Mouse (Mus musculus) embryonic facial prominence, embryonic 10.5 days (tissue): ENCODE measurements around the gene Gnao1. TPM values are rescaled to one million over a fixed set of nuclear protein-coding genes. Genes with fewer than 3 reads are reported as not detected.
A peak's percentile ranks its signal among the peaks of the same experiment; 100 is the strongest.

Experiments used
- DNase-seq: peaks from one replicate; pipeline ENCODE4 v3.0.0-alpha.2; 2017; ENCODE audit warnings: low spot score
- H3K27ac ChIP-seq: fragments of 300-500 bp; sonication (generic); replicated peaks from 2 replicates; pipeline ENCODE4 v1.5.1; 2016; ENCODE audit warnings: mild to moderate bottlenecking
- H3K27me3 ChIP-seq: fragments of 300-500 bp; sonication (generic); replicated peaks from 2 replicates; pipeline ENCODE4 v1.6.1; 2016; ENCODE audit warnings: low read depth, mild to moderate bottlenecking; ENCODE audit not compliant: poor library complexity, severe bottlenecking
- H3K36me3 ChIP-seq: fragments of 300-500 bp; sonication (generic); replicated peaks from 2 replicates; pipeline ENCODE4 v1.6.1; 2016; ENCODE audit warnings: mild to moderate bottlenecking, moderate library complexity
- H3K4me1 ChIP-seq: fragments of 300-500 bp; sonication (generic); 2 replicates; pipeline ENCODE4 v1.6.1; 2016
- H3K4me3 ChIP-seq: fragments of 300-500 bp; sonication (generic); 2 replicates; pipeline ENCODE4 v1.5.1; 2016; ENCODE audit warnings: mild to moderate bottlenecking, moderate library complexity
- H3K9me3 ChIP-seq: fragments of 300-500 bp; sonication (generic); 2 replicates; pipeline ENCODE4 v1.6.1; 2016; ENCODE audit warnings: mild to moderate bottlenecking
- WGBS: fragments of 180-500 bp; shearing (Covaris S2); methylation state at CpG from one replicate; pipeline ENCODE4 v1.1.7; 2016; 5-methylcytosine and 5-hydroxymethylcytosine counted together
- polyA plus RNA-seq: library from polyadenylated mRNA; unstranded; fragments of >200 nt; fragmentation: Nextera tagmentation; extraction: Ambion mirVana; gene quantifications from 2 replicates; pipeline ENCODE4 v1.2.1, GENCODE M21; 2016

The Gnao1 gene
- polyA plus RNA-seq, 1 experiment from 2014 or later: 8.6 TPM

DNA sequence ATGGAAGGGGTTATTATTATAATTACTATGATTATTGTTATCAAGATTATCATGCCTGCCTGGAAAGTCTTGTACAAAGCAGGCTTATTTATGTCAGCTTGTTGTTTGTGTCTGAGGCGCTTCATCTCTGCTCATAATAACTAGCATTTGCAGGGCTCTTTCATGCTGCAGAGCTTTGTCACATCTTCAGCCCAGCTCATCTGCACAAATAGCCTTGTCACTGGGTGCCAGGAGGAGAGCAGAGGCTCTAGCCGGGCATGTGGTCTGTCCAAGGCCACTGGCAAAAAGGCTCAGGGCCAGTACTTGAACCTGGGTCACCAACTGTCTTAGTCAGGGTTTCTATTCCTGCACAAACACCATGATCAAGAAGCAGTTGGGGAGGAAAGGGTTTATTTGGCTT, 123.5 kb downstream of the Gnao1 start:
- no peaks in the 10 kb centered on the region for H3K36me3 ChIP-seq
- no peaks in the 10 kb centered on the region for H3K9me3 ChIP-seq
- H3K27ac ChIP-seq: no peak overlapping the region
- DNase-seq: no peak
- peaks cover 4% of the 10 kb centered on the region; the same call in 1 of the 2 replicates for H3K4me1 ChIP-seq
- WGBS: 84% methylated on average over 2 of the region's 2 CpGs
- no peak overlapping the region for H3K4me3 ChIP-seq
- no peaks in the 10 kb centered on the region for H3K27me3 ChIP-seq

DNA sequence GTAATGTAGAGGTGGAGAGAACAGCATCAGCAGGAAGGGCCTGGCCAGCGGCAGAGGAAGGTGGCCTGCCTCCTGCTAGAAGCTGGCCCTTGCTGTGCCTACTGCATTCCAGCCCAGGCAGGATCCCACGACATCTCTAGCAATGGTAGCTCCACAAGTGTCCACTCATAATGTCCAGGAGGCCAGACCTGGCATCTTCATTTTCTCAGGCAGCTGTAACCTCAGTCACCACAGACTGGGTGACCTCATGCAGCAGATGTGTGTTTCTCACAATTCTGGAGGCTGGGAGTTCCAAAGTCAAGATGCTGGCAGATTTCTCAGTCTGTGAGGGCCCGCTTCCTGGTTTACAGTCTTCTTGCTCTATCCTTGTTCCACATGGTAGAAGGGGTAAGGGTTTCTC, 128.4 kb downstream of the Gnao1 start:
- 0 out of 2 replicates have a peak, but pooled peaks cover 8% of the 10 kb centered on the region for H3K4me1 ChIP-seq
- H3K36me3 ChIP-seq: no peaks in the 10 kb centered on the region

DNA sequence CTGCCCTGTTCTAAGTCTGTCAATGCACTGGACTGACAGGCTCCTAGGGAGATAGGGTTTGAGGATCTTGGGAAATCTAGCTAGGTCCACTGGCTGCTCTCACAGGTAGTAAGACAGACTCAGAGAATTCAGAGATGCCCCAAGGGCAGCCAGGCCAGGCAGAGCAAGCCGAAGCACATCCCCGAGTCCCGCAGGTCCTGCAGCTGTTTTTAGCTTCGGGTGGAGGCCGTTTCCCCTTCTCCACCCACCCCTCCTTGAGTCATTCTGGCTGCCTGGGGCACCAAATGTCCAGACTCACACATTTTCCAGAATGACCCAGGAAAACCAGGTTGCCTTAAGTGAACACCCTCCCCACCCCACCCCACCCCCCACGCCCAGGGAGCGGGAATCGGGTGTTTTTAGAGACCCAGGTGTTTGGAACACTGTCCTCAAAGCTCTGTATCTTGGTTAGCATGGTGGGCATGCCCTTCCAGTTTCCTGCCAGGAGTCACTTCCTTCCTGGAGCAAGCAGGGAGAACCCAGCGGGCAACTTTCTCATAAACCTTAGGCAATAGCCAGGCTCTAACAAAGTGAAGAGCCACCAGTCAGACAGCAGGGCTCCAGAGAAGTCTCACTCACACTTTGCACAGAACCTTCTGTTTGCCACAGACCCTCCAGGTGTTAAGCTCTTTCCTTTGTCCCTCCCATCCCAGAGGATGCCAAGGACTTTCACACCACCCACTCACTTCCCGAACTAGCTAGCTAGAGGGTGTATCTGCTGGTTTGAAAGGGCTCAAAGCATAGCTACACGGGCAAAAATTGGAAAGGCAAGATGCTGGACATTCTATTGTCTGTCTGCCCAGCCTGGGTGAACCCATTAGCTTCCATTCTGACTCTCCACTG, 131.0 kb downstream of the Gnao1 start:
- 0 out of 2 replicates have a peak, but pooled peaks cover 8% of the 10 kb centered on the region for H3K4me1 ChIP-seq
- DNase-seq: no peak
- WGBS: 67% methylated on average over 11 of the region's 11 CpGs
- no peaks in the 10 kb centered on the region for H3K27me3 ChIP-seq
- no peak overlapping the region for H3K4me3 ChIP-seq
- H3K9me3 ChIP-seq: no peaks in the 10 kb centered on the region
- no peak overlapping the region for H3K27ac ChIP-seq
- no peaks in the 10 kb centered on the region for H3K36me3 ChIP-seq

More for the DNA sequence above, 128.4 kb downstream of the Gnao1 start:
- no peak for DNase-seq
- Histone ChIP-seq H3K4me3 (no peak overlapping the region), H3K27me3 (no peaks in the 10 kb centered on the region), H3K27ac (no peak overlapping the region), H3K9me3 (no peaks in the 10 kb centered on the region)
- 88% methylated on average over 3 of the region's 3 CpGs for WGBS

DNA sequence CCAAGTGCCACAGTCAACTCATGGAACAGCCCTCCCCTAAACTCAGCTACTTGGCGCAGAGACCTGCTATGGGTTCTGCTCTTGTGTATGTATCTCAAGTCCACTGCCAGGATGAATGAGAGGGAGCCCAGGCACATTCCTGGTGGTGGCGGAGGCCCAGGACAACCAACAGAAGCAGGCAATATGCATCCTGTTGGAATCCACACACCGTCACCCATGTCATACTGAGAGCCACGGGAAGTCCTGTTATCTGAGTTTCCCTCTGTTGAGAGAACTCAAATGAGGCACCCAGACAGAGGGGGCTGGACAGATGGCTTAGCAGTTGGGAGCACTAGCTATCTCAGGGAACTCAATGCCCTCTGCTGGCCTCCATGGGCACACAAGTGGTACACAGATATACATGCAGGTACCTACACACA, 131.9 kb downstream of the Gnao1 start:
- Histone ChIP-seq H3K4me1 (0 out of 2 replicates have a peak, but pooled peaks cover 8% of the 10 kb centered on the region), H3K27ac (no peak overlapping the region), H3K36me3 (no peaks in the 10 kb centered on the region), H3K4me3 (no peak overlapping the region), H3K27me3 (no peaks in the 10 kb centered on the region), H3K9me3 (no peaks in the 10 kb centered on the region)
- DNase-seq: no peak
- 86% methylated on average over 4 of the region's 4 CpGs for WGBS

DNA sequence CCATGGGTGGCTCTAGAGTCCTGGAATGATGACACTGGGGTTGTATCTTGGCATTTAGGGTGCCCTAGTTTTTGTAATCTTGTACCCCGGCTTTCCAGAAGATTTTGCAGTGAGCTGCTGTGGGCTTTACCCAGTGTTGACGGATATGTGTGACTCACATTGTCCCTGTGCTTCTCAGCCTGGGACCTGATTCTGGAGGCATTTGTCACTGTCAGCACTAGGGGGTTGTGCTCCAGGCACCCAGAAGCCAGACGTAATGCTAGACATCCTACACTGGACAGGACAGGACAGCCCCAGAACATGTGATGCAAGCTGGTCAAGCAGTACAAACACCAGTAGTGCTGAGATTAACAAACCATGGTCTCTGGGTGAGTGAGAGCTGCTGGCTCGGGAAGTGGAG, 136.0 kb downstream of the Gnao1 start:
- Histone ChIP-seq H3K4me3 (no peak overlapping the region), H3K27ac (no peak overlapping the region), H3K4me1 (0 out of 2 replicates have a peak, but pooled peaks cover 2% of the 10 kb centered on the region), H3K27me3 (no peaks in the 10 kb centered on the region), H3K9me3 (no peaks in the 10 kb centered on the region), H3K36me3 (0 out of 2 replicates have a peak, but pooled peaks cover 4% of the 10 kb centered on the region)
- no peak for DNase-seq
- WGBS: 81% methylated on average over 4 of the region's 4 CpGs

DNA sequence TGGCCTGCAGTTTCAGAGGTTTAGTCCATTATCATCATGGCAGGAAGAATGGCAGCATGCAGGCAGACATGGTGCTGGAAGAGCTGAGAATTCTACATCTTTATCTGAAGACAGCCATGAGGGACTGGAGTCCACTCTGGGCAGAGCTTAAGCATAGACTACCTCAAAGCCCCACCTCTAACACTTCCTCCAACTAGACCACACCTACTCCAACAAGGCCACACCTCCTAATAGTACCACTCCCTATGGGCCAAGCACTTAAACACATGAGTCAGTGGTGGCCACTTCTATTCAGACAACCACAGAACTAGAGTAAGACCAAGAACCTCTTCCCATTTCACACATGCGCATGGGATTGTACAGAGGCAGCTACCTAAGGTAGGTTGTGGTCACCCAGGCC, 136.6 kb downstream of the Gnao1 start:
- DNase-seq: no peak
- 100% methylated on average over 1 of the region's 1 CpGs for WGBS
- Histone ChIP-seq H3K9me3 (no peaks in the 10 kb centered on the region), H3K27ac (no peak overlapping the region), H3K4me3 (no peak overlapping the region), H3K36me3 (peaks cover 4% of the 10 kb centered on the region; the same call in 1 of the 2 replicates), H3K4me1 (no peaks in the 10 kb centered on the region), H3K27me3 (no peaks in the 10 kb centered on the region)

DNA sequence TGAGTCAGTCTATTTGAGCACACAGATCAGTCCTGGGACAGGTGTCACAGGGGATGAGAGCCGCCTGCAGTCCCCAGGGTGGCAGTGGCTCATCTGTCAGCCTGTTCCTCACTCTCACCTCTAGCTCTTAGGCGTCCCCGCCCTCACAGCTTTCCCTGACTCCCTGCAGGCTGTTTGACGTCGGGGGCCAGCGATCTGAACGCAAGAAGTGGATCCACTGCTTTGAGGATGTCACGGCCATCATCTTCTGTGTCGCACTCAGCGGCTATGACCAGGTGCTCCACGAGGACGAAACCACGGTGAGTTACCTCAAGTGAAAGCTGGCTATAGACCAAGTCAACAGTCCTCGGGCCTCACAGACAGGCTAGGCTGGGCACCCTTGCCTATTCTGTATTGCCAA, 140.4 kb downstream of the Gnao1 start:
- Histone ChIP-seq H3K27ac (no peak overlapping the region), H3K27me3 (no peaks in the 10 kb centered on the region), H3K9me3 (no peaks in the 10 kb centered on the region), H3K36me3 (peaks cover 4% of the 10 kb centered on the region; the same call in 1 of the 2 replicates), H3K4me1 (no peaks in the 10 kb centered on the region), H3K4me3 (no peak overlapping the region)
- no peak for DNase-seq
- WGBS: 81% methylated on average over 14 of the region's 14 CpGs

DNA sequence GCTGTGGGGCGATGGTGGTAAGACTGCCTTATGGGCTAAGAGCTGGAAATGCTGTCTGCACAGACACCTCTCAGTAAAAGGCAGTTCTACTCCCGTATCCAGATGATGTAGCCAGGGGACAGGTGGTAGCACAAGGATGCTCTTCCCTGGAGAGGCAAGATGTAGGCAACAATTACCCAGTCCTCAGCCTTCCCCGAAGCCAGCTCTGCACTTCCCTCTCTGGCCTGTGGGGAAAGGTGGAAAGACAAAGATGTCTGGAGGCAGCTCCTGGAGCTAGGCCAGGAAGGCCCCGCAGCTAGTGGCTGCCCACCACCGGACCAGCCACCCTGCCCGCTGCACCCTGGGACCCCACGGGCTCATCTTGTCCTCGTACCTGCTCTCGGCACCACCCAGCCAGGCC, 142.7 kb downstream of the Gnao1 start:
- DNase-seq: no peak
- H3K9me3 ChIP-seq: no peaks in the 10 kb centered on the region
- no peak overlapping the region for H3K27ac ChIP-seq
- peaks cover 18% of the 10 kb centered on the region; the same call in 1 of the 2 replicates for H3K36me3 ChIP-seq
- no peaks in the 10 kb centered on the region for H3K27me3 ChIP-seq
- H3K4me3 ChIP-seq: no peak overlapping the region
- 87% methylated on average over 9 of the region's 9 CpGs for whole genome bisulfite sequencing
- no peaks in the 10 kb centered on the region for H3K4me1 ChIP-seq

DNA sequence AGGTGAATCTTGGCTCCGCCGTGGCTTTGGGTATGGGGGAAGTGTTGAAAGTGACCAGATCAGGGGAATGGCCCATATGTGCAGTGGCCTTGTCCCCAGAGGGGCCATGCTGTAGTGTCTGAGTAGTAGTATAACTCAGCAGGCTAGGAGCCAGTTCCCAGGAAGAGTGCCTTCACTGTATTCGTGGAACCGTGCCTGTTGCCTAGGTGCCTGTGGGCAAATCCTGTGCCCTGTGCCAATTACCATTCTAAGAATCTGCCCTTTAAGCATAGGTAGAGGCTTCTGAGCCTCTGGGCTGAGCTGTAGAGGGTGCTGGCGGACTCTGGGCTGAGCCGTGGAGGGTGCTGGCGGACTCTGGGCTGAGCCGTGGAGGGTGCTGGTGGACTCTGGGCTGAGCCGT, 148.6 kb downstream of the Gnao1 start:
- Histone ChIP-seq H3K36me3 (peaks cover 14% of the 10 kb centered on the region; the same call in 1 of the 2 replicates), H3K4me3 (no peak overlapping the region), H3K27me3 (no peaks in the 10 kb centered on the region), H3K4me1 (no peaks in the 10 kb centered on the region), H3K9me3 (no peaks in the 10 kb centered on the region), H3K27ac (no peak overlapping the region)
- DNase-seq: no peak
- 92% methylated on average over 9 of the region's 9 CpGs for WGBS

DNA sequence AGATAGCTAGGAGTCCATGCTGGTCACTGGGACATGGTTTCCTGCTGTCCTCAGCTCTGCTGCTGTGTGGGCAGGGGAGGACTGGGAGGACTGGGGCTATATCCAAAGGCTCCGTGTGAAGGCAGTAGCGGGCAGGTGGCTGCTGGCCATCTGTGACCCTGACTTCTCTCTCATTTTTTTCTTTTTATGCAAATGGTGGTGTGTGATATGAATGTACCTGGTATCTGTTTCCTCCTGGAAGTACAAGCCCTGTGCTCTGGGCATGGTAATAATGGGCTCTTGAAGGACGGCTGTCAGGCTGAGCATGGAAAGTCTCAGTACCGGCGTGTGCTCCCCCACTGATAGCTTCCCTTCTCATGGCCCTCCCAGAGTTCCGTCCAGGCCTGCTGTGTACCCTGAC, 151.1 kb downstream of the Gnao1 start:
- Histone ChIP-seq H3K27ac (no peak overlapping the region), H3K9me3 (no peaks in the 10 kb centered on the region), H3K4me3 (no peak overlapping the region), H3K36me3 (peaks cover 12% of the 10 kb centered on the region; the same call in 1 of the 2 replicates), H3K4me1 (no peaks in the 10 kb centered on the region), H3K27me3 (no peaks in the 10 kb centered on the region)
- no peak for DNase-seq
- 88% methylated on average over 6 of the region's 6 CpGs for WGBS

DNA sequence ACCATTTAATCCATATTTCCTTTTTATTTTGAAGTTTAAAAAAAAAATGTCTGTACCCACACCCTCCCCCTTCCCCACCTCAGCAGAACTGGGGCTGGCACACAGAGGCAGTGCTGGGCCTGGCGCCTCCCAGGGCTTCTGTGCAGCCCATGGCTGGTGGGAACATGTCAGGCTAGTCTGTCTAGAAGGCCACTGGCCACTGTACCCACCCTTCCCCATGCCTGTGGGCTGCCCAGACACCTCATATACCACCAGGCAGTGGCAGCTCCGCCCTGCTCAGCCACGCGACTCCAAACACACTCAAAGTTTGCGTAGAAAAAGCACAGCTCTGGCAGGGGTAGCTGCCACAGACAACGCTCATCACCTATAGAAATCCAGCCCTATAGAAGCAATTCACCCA, 158.5 kb downstream of the Gnao1 start:
- peaks cover 22% of the 10 kb centered on the region for H3K4me1 ChIP-seq
- no peak overlapping the region for H3K4me3 ChIP-seq
- H3K36me3 ChIP-seq: peaks cover 37% of the 10 kb centered on the region
- H3K27me3 ChIP-seq: no peaks in the 10 kb centered on the region
- no peak for DNase-seq
- H3K27ac ChIP-seq: peak overlapping the region; percentile 8
- WGBS: 72% methylated on average over 6 of the region's 6 CpGs
- H3K9me3 ChIP-seq: no peaks in the 10 kb centered on the region

DNA sequence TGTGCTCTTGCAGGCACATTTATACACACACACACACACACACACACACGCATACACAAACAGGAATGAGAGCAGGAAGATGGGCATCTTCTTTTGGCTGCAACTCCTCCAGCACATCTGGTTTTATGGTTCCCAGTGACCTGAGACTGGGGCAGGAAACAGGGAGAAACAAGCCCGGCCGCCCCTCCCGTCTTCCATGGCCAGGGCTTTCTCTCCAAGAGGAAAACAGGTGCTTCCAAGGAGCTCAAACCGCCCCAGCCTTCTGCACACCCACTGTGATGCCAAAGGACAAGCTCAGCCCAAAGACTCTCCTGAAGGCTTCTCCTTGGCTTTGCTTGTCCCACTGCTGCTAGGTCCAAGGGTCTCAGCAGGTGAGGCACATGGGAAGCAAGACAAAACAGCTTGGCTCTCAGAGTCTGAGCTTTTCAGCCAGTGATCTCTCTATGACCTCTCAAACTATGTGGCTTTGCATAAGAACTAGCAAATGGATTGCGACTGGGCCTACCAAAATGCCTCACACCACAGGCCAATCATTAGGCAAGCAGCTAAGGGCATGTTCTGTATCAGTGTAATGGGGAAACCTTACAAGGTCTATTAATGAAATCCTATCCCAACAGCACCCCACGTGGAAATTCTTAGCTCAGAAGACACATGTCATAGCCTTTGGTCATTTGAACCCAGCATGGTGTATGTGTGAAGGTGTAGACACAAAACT, 160.0 kb downstream of the Gnao1 start:
- Histone ChIP-seq H3K27me3 (no peaks in the 10 kb centered on the region), H3K27ac (no peak overlapping the region), H3K4me1 (peaks cover 22% of the 10 kb centered on the region), H3K4me3 (no peak overlapping the region), H3K9me3 (no peaks in the 10 kb centered on the region), H3K36me3 (peaks cover 52% of the 10 kb centered on the region)
- DNase-seq: no peak
- 68% methylated on average over 7 of the region's 7 CpGs for WGBS
